Mouse (Mus musculus) left cerebral cortex, adult 9 months (tissue): ENCODE results near the gene Zdhhc13.

Source experiments
- DNase-seq, 2 experiments: peaks; one replicate each; pipeline ENCODE4 v3.0.0; 2022; ENCODE audit warnings: low spot score in 2 of 2

Gene Zdhhc13

GRCm38 (mm10) chr7:48788851-48789572 is at the start of gene Zdhhc13:
TSS of gene Zdhhc13 (plus strand) at chr7:48789003.
- DNase-seq, result peak; percentile 83 to 95

GRCm38 (mm10) chr7:48749298-48750163 is 39.3 kb upstream of the Zdhhc13 start:
- peak; percentile 45 to 89 for DNase-seq

GRCm38 (mm10) chr7:48750164-48750809 is 38.5 kb upstream of the Zdhhc13 start:
- peak in 1 of 2 experiments; percentile 10 for DNase-seq

- DNase-seq, result no peak
Observed at GRCm38 (mm10) chr7:48751222-48751621, 37.6 kb upstream of the Zdhhc13 start.

- no peak for DNase-seq
Observed at GRCm38 (mm10) chr7:48754415-48754974, 34.3 kb upstream of the Zdhhc13 start.

- no peak for DNase-seq
Observed at GRCm38 (mm10) chr7:48755825-48756224, 33.0 kb upstream of the Zdhhc13 start.

- no peak for DNase-seq
Observed at GRCm38 (mm10) chr7:48756306-48756931, 32.4 kb upstream of the Zdhhc13 start.

GRCm38 (mm10) chr7:48758083-48758482 is 30.7 kb upstream of the Zdhhc13 start:
- no peak for DNase-seq

- DNase-seq, result no peak
Observed at GRCm38 (mm10) chr7:48760789-48761188, 28.0 kb upstream of the Zdhhc13 start.

- DNase-seq, result no peak
Observed at GRCm38 (mm10) chr7:48762289-48762688, 26.5 kb upstream of the Zdhhc13 start.

- DNase-seq, result no peak
Observed at GRCm38 (mm10) chr7:48762721-48763120, 26.1 kb upstream of the Zdhhc13 start.

GRCm38 (mm10) chr7:48765959-48766358 is 22.8 kb upstream of the Zdhhc13 start:
- no peak for DNase-seq

- no peak for DNase-seq
Observed at GRCm38 (mm10) chr7:48769721-48770120, 19.1 kb upstream of the Zdhhc13 start.

GRCm38 (mm10) chr7:48772060-48772734 is 16.6 kb upstream of the Zdhhc13 start:
- no peak for DNase-seq

GRCm38 (mm10) chr7:48773333-48773732 is 15.5 kb upstream of the Zdhhc13 start:
- no peak for DNase-seq

- no peak for DNase-seq
Observed at GRCm38 (mm10) chr7:48774633-48775032, 14.2 kb upstream of the Zdhhc13 start.

- no peak for DNase-seq
Observed at GRCm38 (mm10) chr7:48775436-48775835, 13.4 kb upstream of the Zdhhc13 start.

GRCm38 (mm10) chr7:48777721-48778504 is 10.9 kb upstream of the Zdhhc13 start:
- DNase-seq, result peak in 1 of 2 experiments; percentile 39

- DNase-seq, result peak; percentile 32 to 71
Observed at GRCm38 (mm10) chr7:48779110-48779509, 9.7 kb upstream of the Zdhhc13 start.

GRCm38 (mm10) chr7:48782432-48782831 is 6.4 kb upstream of the Zdhhc13 start:
- no peak for DNase-seq
